In the genomic region with DNA sequence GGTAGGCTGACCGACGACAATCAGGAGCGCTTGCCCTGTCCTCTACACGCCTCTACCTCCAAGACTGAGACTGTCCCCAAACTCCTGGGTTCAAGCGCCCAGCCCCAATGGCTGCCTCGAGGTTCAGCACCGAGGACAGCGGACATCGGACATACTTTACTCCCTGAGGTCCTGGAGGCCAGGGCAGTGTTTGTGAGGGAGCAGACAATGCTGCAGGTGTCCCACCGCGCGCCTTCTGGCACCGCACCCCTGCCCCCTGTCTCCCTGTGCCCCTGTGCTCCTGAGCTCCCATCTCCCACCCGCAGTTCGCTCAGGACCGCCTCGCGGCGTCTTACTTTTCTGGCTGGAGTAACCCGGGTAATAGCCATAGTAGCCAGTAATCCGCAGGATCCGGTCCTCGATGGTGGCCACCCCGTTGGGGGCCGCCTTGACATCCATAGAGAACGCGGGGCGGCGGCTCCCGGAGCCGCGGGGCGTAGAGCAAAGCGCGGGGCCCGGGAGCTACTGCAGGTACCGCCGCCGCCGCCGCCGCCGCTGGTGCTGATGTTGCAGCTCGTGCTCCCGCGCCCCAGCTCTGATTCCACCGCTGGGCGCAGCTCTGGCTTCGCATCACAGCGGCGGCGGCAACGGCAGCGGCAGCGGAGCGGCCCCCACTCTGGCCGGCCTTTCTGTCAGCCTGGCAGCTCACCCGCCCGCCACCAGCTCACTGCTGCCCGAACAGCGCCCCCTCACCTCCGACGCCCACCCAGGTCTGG, we compare ENCODE assay signal across 8 mouse cellular contexts. TPM values are rescaled to one million over a fixed set of nuclear protein-coding genes. Genes with fewer than 3 reads are reported as not detected.
DNase-seq lines count a peak whose midpoint lies in the region; ATAC-seq and TF ChIP-seq lines count a peak whose summit lies in the region.

No protein-coding gene starts in this region.

- TF ChIP-seq EP300 in ES-Bruce4 (IDR thresholded peaks at IDR 0.05; ENCODE audit: insufficient read depth, low read depth, low read length), result no peak

- no peaks in the 10 kb centered on the region for H3K4me1 ChIP-seq in ES-Bruce4 (ENCODE audit: control insufficient read depth, insufficient read depth, low read length)
- peaks cover 11% of the 10 kb centered on the region for H3K4me1 ChIP-seq in forebrain, embryonic 12.5 days
- H3K4me1 ChIP-seq in lung, adult 2 months (ENCODE audit: control insufficient read depth, insufficient read depth, low read length), result no peaks in the 10 kb centered on the region

- intact Hi-C loops in heart, postnatal 25 days (cut with DNase I), result no loop called here

- peak; percentile 10 for DNase-seq in c-Kit-positive CD71-positive TER-119-negative erythroid progenitor cells, embryonic 14.5 days (ENCODE audit: low read depth)
- DNase-seq in heart, postnatal 25 days (ENCODE audit: low spot score), result peak; percentile 6
- DNase-seq in kidney, postnatal 4 days, result peak; percentile 91
- peak; percentile 41 for DNase-seq in lung, adult 2 months
- peak; percentile 55 for DNase-seq in ovary, postnatal 14 days (ENCODE audit: low spot score)
- no peak for DNase-seq in T-cell, adult 2 months (ENCODE audit: low spot score)

- peak overlapping the region; percentile 97 for H3K4me2 ChIP-seq in forebrain, embryonic 12.5 days

- H3K4me3 ChIP-seq in ES-Bruce4 (ENCODE audit: low read depth, low read length), result peak overlapping the region; percentile 34
- H3K4me3 ChIP-seq in forebrain, embryonic 12.5 days (replicated peaks), result peak overlapping the region; percentile 48
- no peak overlapping the region for H3K4me3 ChIP-seq in lung, adult 2 months (replicated peaks; ENCODE audit: extremely low read depth, low read depth, low read length)

- no peaks in the 10 kb centered on the region for H3K9me3 ChIP-seq in ES-Bruce4 (replicated peaks; ENCODE audit: control insufficient read depth, insufficient read depth, low read length, poor library complexity, severe bottlenecking)
- H3K9me3 ChIP-seq in forebrain, embryonic 12.5 days, result no peaks in the 10 kb centered on the region

- peak; percentile 86 for ATAC-seq in forebrain, embryonic 12.5 days (ENCODE audit: low FRiP score)

- no peaks in the 10 kb centered on the region for H3K36me3 ChIP-seq in ES-Bruce4 (ENCODE audit: control insufficient read depth, insufficient read depth, low read length, poor library complexity, severe bottlenecking)
- no peaks in the 10 kb centered on the region for H3K36me3 ChIP-seq in forebrain, embryonic 12.5 days (replicated peaks)

- no peaks in the 10 kb centered on the region for H3K27me3 ChIP-seq in ES-Bruce4 (ENCODE audit: control insufficient read depth, insufficient read depth, low read length, poor library complexity, severe bottlenecking)
- peaks cover 10% of the 10 kb centered on the region; the same call in 1 of the 2 replicates for H3K27me3 ChIP-seq in forebrain, embryonic 12.5 days

- WGBS in forebrain, embryonic 12.5 days, result 1% methylated on average over 36 of the region's 63 CpGs
- WGBS in lung, adult 2 months, result 2% methylated on average over 51 of the region's 63 CpGs

- TF ChIP-seq POLR2A in ES-Bruce4 (IDR thresholded peaks at IDR 0.05; ENCODE audit: insufficient read depth, low read length), result no peak
- TF ChIP-seq POLR2A in lung, adult 2 months (IDR thresholded peaks at IDR 0.05; ENCODE audit: borderline replicate concordance, extremely low read depth, low read depth, low read length), result no peak

- H3K27ac ChIP-seq in ES-Bruce4 (ENCODE audit: insufficient read depth, low read length), result no peak overlapping the region
- H3K27ac ChIP-seq in forebrain, embryonic 12.5 days, result no peak overlapping the region

- TF ChIP-seq CTCF in ES-Bruce4 (IDR thresholded peaks at IDR 0.05; ENCODE audit: low read depth, low read length), result no peak
- no peak for TF ChIP-seq CTCF in lung, adult 2 months (IDR thresholded peaks at IDR 0.05; ENCODE audit: insufficient read depth, low read length)

- H3K9ac ChIP-seq in ES-Bruce4 (ENCODE audit: low read depth, poor library complexity, severe bottlenecking), result no peak overlapping the region
- peak overlapping the region; percentile 44; the same call in 1 of the 2 replicates for H3K9ac ChIP-seq in forebrain, embryonic 12.5 days

RNA-seq across cellular contexts. Expression of a gene that starts 0.5 kb away (rescaled TPM):
- polyA plus RNA-seq in ES-Bruce4 (2011; ENCODE audit: insufficient read depth, insufficient read length, low read depth, missing spikeins), result 0.30 TPM in 1 of 2 replicates, not detected in the other
- polyA plus RNA-seq in forebrain, embryonic 12.5 days (2016; fragmentation: Nextera tagmentation; extraction: Ambion mirVana), result 0.57 and 0.65 TPM in 2 replicates
- not detected for total RNA-seq in heart, postnatal 25 days (2021)
- not detected in 2 replicates for polyA plus RNA-seq in lung, adult 2 months (2012; rRNA removed)
